Mouse (Mus musculus) neural tube, embryonic 14.5 days (tissue): ENCODE measurements around the gene Ahsg. TPM values are rescaled to one million over a fixed set of nuclear protein-coding genes. Genes with fewer than 3 reads are reported as not detected.

Experiments
- ATAC-seq: fragments of 200-750 bp; cut with Nextera tagmentation; 2 replicates; pipeline ENCODE4 v1.8.0; 2017; ENCODE audit warnings: low read depth, mild to moderate bottlenecking, moderate TSS enrichment, moderate library complexity
- H3K27ac ChIP-seq: fragments of 300-500 bp; sonication (generic); 2 replicates; pipeline ENCODE4 v1.5.1; 2014; ENCODE audit warnings: low read depth, mild to moderate bottlenecking, control low read depth, low read length, moderate library complexity, mixed read lengths
- H3K27me3 ChIP-seq: fragments of 300-500 bp; sonication (generic); 2 replicates; pipeline ENCODE4 v1.6.1; 2014; ENCODE audit warnings: low read length; ENCODE audit not compliant: control insufficient read depth, insufficient read depth
- H3K36me3 ChIP-seq: fragments of 300-500 bp; sonication (generic); 2 replicates; pipeline ENCODE4 v1.6.1; 2014; ENCODE audit warnings: low read length, mixed read lengths; ENCODE audit not compliant: control insufficient read depth, insufficient read depth
- H3K4me1 ChIP-seq: fragments of 300-500 bp; sonication (generic); 2 replicates; pipeline ENCODE4 v1.6.1; 2014; ENCODE audit warnings: low read length; ENCODE audit not compliant: control insufficient read depth, insufficient read depth
- H3K4me2 ChIP-seq: fragments of 300-500 bp; sonication (generic); 2 replicates; pipeline ENCODE4 v1.6.1; 2014; ENCODE audit warnings: mild to moderate bottlenecking, low read depth, low read length, control low read depth
- H3K4me3 ChIP-seq: fragments of 300-500 bp; sonication (generic); 2 replicates; pipeline ENCODE4 v1.5.1; 2014; ENCODE audit warnings: low read depth, low read length, control low read depth, mixed read lengths
- H3K9ac ChIP-seq: fragments of 300-500 bp; sonication (generic); replicated peaks from 2 replicates; pipeline ENCODE4 v1.6.1; 2014; ENCODE audit warnings: low read depth, mild to moderate bottlenecking, control low read depth, low read length, mixed read lengths
- H3K9me3 ChIP-seq: fragments of 300-500 bp; sonication (generic); 2 replicates; pipeline ENCODE4 v1.6.1; 2016; ENCODE audit warnings: low read length; ENCODE audit not compliant: control insufficient read depth
- WGBS: fragments of 180-500 bp; shearing (Covaris S2); extraction: QIAGEN DNeasy Blood & Tissue Kit; methylation state at CpG from one replicate; pipeline ENCODE4 v1.1.7; 2014; 5-methylcytosine and 5-hydroxymethylcytosine counted together
- polyA plus RNA-seq: library from polyadenylated mRNA; unstranded; fragments of >200 nt; fragmentation: Nextera tagmentation; extraction: Ambion mirVana; gene quantifications from 2 replicates; pipeline ENCODE4 v1.2.1, GENCODE M21; 2014

Ahsg gene
- polyA plus RNA-seq, 1 experiment from 2014 or later, result 1.4 TPM

GRCm38 (mm10) chr16:22919971-22920854, 29.1 kb downstream of the Ahsg start:
- H3K27ac ChIP-seq, result no peak overlapping the region
- no peak overlapping the region for H3K9ac ChIP-seq
- no peaks in the 10 kb centered on the region for H3K27me3 ChIP-seq
- no peak overlapping the region for H3K4me3 ChIP-seq
- H3K9me3 ChIP-seq, result no peaks in the 10 kb centered on the region
- no peak overlapping the region for H3K4me2 ChIP-seq
- H3K36me3 ChIP-seq, result no peaks in the 10 kb centered on the region
- ATAC-seq, result no peak
- 73% methylated on average over 18 of the region's 18 CpGs for WGBS
- no peaks in the 10 kb centered on the region for H3K4me1 ChIP-seq

- H3K36me3 ChIP-seq, result no peaks in the 10 kb centered on the region
- H3K27ac ChIP-seq, result no peak overlapping the region
- H3K9me3 ChIP-seq, result no peaks in the 10 kb centered on the region
- no peak overlapping the region for H3K9ac ChIP-seq
- H3K4me1 ChIP-seq, result no peaks in the 10 kb centered on the region
- H3K4me2 ChIP-seq, result no peak overlapping the region
- WGBS, result 95% methylated on average over 5 of the region's 5 CpGs
- no peak overlapping the region for H3K4me3 ChIP-seq
- no peak for ATAC-seq
- no peaks in the 10 kb centered on the region for H3K27me3 ChIP-seq
These were observed 30.7 kb downstream of the Ahsg start for GRCm38 (mm10) chr16:22921761-22922160.

GRCm38 (mm10) chr16:22922433-22922832, 31.4 kb downstream of the Ahsg start:
- ATAC-seq, result no peak
- Histone ChIP-seq H3K9me3 (no peaks in the 10 kb centered on the region), H3K4me1 (no peaks in the 10 kb centered on the region), H3K4me3 (no peak overlapping the region), H3K36me3 (no peaks in the 10 kb centered on the region), H3K4me2 (no peak overlapping the region), H3K27me3 (no peaks in the 10 kb centered on the region), H3K27ac (no peak overlapping the region), H3K9ac (no peak overlapping the region)
- WGBS, result 84% methylated on average over 4 of the region's 4 CpGs

GRCm38 (mm10) chr16:22929575-22929974, 38.5 kb downstream of the Ahsg start:
- ATAC-seq, result peak; percentile 84
- WGBS, result 62% methylated on average over 6 of the region's 6 CpGs
- no peak overlapping the region for H3K4me3 ChIP-seq

GRCm38 (mm10) chr16:22931431-22932200, 40.5 kb downstream of the Ahsg start:
- H3K9ac ChIP-seq, result no peak overlapping the region
- H3K36me3 ChIP-seq, result no peaks in the 10 kb centered on the region
- H3K4me2 ChIP-seq, result no peak overlapping the region
- ATAC-seq, result no peak
- H3K27ac ChIP-seq, result no peak overlapping the region
- H3K4me3 ChIP-seq, result no peak overlapping the region
- H3K9me3 ChIP-seq, result no peaks in the 10 kb centered on the region
- H3K4me1 ChIP-seq, result no peaks in the 10 kb centered on the region
- WGBS, result 85% methylated on average over 11 of the region's 11 CpGs
- no peaks in the 10 kb centered on the region for H3K27me3 ChIP-seq

More at GRCm38 (mm10) chr16:22929575-22929974, 38.5 kb downstream of the Ahsg start:
- H3K4me1 ChIP-seq, result no peaks in the 10 kb centered on the region
- no peak overlapping the region for H3K9ac ChIP-seq
- no peaks in the 10 kb centered on the region for H3K27me3 ChIP-seq
- H3K9me3 ChIP-seq, result no peaks in the 10 kb centered on the region
- H3K27ac ChIP-seq, result no peak overlapping the region
- H3K4me2 ChIP-seq, result no peak overlapping the region
- no peaks in the 10 kb centered on the region for H3K36me3 ChIP-seq

- H3K27me3 ChIP-seq, result no peaks in the 10 kb centered on the region
- 94% methylated on average over 12 of the region's 12 CpGs for WGBS
- no peak overlapping the region for H3K4me3 ChIP-seq
These were observed 46.6 kb downstream of the Ahsg start for GRCm38 (mm10) chr16:22937631-22938030.

GRCm38 (mm10) chr16:22938541-22938940, 47.5 kb downstream of the Ahsg start:
- H3K27ac ChIP-seq, result no peak overlapping the region
- no peak overlapping the region for H3K9ac ChIP-seq
- no peak overlapping the region for H3K4me3 ChIP-seq
- 80% methylated on average over 2 of the region's 2 CpGs for WGBS
- H3K4me2 ChIP-seq, result no peak overlapping the region
- H3K9me3 ChIP-seq, result no peaks in the 10 kb centered on the region
- ATAC-seq, result no peak
- no peaks in the 10 kb centered on the region for H3K27me3 ChIP-seq
- H3K4me1 ChIP-seq, result no peaks in the 10 kb centered on the region
- no peaks in the 10 kb centered on the region for H3K36me3 ChIP-seq

More at GRCm38 (mm10) chr16:22937631-22938030, 46.6 kb downstream of the Ahsg start:
- H3K36me3 ChIP-seq, result no peaks in the 10 kb centered on the region
- H3K27ac ChIP-seq, result no peak overlapping the region
- H3K9ac ChIP-seq, result no peak overlapping the region
- no peak for ATAC-seq
- no peak overlapping the region for H3K4me2 ChIP-seq
- H3K4me1 ChIP-seq, result no peaks in the 10 kb centered on the region
- H3K9me3 ChIP-seq, result no peaks in the 10 kb centered on the region

- ATAC-seq, result no peak
- no peaks in the 10 kb centered on the region for H3K4me1 ChIP-seq
- no peaks in the 10 kb centered on the region for H3K9me3 ChIP-seq
- H3K27me3 ChIP-seq, result no peaks in the 10 kb centered on the region
- no peak overlapping the region for H3K4me2 ChIP-seq
- no peak overlapping the region for H3K9ac ChIP-seq
- no peak overlapping the region for H3K4me3 ChIP-seq
- H3K36me3 ChIP-seq, result no peaks in the 10 kb centered on the region
- H3K27ac ChIP-seq, result no peak overlapping the region
- 89% methylated on average over 8 of the region's 8 CpGs for WGBS
These were observed 48.1 kb downstream of the Ahsg start for GRCm38 (mm10) chr16:22939120-22939695.
